Mouse (Mus musculus): Measurements from ENCODE around the gene Tas2r144. TPM values are rescaled to one million over a fixed set of nuclear protein-coding genes. Genes with fewer than 3 reads are reported as not detected.

Tas2r144 gene
- total RNA-seq (2021) = not detected

- intact Hi-C loops (cut with DNase I) = no loop called here
- no peak for DNase-seq
Measured at GRCm38 (mm10) chr6:42215028-42215427, at the start of gene Tas2r144. Tas2r144 (plus strand) TSS chr6:42215328.

GRCm38 (mm10) chr6:42182462-42182861, 32.7 kb upstream of the Tas2r144 start:
- DNase-seq = no peak
- intact Hi-C loops (cut with DNase I) = no loop called here

- intact Hi-C loops (cut with DNase I) = no loop called here
- no peak for DNase-seq
Measured at GRCm38 (mm10) chr6:42186230-42186629, 28.9 kb upstream of the Tas2r144 start.

DNA sequence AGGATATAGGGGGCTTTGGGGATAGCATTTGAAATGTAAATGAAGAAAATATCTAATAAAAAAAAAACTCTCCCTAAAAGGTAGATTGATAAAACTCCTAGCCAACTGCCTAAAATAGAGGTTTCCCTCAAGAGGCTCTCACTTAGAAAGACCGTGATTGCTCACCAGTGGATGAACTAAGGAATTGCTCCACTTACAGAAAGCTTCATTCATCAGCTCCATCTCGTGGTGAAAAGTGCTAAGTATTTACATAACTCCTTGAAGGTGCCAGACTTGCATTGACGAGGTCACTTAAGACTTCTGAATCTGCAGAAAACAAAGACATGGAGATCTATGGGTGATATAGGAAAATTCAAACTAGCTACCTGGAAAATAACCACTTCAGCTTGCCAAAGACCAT, 17.4 kb upstream of the Tas2r144 start:
- DNase-seq = no peak
- intact Hi-C loops (cut with DNase I) = no loop called here

- DNase-seq = no peak
- intact Hi-C loops (cut with DNase I) = no loop called here
Measured at GRCm38 (mm10) chr6:42199498-42199897, 15.6 kb upstream of the Tas2r144 start.

DNA sequence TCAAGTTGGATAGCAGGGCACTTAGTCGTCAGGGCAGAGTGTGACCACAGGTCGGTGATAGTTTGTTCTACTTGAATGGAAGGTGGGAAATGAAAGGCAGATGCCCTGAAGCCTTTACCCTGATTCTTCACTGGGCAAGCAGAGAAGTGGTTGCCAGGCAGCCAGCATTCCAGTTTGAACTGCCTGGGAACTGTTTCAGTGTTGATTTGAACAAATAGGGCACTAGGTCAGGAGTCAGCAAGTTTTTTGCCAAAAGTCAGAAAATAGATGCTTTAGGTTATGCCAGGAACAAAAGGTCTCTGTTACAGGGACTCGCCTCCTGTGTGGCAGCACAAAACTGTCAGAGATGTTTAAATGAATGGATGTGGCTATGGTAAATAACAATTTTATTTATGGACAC, 7.2 kb downstream of the Tas2r144 start:
- intact Hi-C loops (cut with DNase I) = no loop called here
- no peak for DNase-seq

- DNase-seq = no peak
- intact Hi-C loops (cut with DNase I) = loop anchor here (5.0 kb wide), 2 partner anchors 157 to 637 kb away; no protein-coding TSS in a partner anchor
Measured at GRCm38 (mm10) chr6:42225046-42225445, 9.9 kb downstream of the Tas2r144 start.

DNA sequence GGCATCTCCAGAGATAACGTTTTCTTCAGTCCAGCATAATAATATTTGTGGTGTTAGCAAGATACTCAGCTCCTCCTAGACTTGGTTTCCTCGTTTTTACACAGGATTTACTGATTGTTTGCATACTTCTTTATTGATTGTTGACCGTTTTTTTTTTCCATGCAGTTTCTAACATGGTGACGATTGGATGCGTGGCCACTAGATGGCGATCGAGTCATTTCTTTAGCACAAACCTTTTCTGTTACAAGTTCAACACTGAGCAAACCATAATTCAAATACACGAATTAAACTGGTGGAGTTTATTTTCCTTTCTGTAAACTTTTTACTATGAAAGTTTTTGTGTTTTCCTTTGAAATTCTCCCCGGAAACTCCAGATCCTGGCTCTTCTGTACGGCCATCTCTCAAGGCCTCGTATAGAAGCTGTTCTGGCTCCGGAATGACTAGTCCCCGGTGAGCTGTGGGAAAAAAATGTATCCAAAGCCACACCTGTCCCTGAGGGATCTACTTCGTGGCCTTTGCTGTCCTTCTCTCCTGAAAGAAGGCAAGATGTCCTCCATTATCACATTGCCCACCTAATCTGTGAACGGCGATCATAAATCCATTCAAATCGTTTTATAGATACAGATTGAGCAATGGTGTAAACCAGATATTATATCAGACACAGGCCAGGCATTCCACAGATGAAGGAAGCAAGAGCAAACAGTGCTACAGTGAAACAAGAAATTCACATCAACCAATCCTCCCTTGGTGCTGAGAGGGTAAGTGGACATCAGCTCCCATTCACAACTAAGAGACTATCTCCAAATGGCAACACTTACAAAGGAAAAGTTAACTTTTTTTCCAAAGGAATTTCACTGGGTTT, 12.3 kb downstream of the Tas2r144 start:
- DNase-seq = peak; percentile 69 to 79
- intact Hi-C loops (cut with DNase I) = loop anchor here (1.0 to 5.0 kb wide), 5 partner anchors 30 to 635 kb away; partner anchors contain the start of gene Casp2

DNA sequence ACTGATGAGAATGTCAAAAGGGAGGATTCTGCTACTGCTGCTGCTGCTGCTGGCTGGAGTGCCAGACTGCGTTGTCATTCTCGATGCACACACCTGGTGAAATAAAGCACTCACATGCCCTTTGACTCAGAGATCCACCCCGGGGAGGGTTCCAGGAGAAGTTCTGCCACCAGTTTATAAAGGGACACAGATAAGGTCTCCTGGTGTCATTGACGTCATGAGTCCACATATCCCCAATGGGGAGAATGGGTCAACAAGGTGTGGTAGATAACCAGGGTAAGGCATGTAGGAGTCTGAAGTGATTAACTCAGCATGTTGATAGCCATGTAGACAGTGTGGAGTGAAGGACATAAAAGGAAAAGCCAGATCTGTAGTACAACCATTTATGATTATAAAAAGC, 14.5 kb downstream of the Tas2r144 start:
- intact Hi-C loops (cut with DNase I) = loop anchor here (1.0 to 5.0 kb wide), 3 partner anchors 96 to 633 kb away; no protein-coding TSS in a partner anchor
- DNase-seq = no peak

GRCm38 (mm10) chr6:42231191-42231590, 16.1 kb downstream of the Tas2r144 start:
- DNase-seq = no peak
- intact Hi-C loops (cut with DNase I) = no loop called here

- intact Hi-C loops (cut with DNase I) = no loop called here
Measured at GRCm38 (mm10) chr6:42237276-42237805, 22.2 kb downstream of the Tas2r144 start.

DNA sequence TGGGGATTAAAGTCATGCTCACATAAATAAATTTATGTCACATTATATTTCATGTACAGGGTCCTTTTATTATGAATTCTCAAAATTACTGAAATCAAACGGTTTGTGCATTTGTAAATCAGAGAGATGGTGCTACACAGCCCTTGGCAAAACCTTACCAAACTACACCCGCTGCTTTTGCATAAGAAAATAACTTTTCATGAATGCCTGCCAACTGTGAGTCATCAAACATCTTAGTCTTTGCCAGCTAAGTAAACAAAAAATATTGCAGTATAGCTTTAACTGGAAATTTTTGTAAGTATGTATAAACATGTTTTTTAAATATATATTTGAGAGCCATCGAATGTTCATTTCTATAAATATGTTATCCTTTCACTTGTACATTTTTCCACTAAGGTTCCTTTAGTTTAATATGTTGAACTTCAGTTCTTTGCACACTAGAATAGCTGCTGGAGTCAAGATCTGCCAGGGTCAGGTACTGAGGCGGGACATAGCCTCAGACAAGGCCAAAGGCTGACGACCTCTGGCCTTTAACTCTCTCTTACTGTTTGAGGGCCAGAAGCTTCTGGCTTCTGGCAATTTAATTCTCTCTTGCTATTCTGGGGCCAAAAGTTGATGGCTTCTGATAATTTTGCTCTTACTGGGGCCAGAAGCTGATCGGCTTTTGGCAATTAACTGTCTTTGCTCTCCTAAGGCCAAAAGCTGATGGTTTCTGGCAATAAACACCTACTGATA, 26.4 kb downstream of the Tas2r144 start:
- intact Hi-C loops (cut with DNase I) = no loop called here
- no peak for DNase-seq

More at GRCm38 (mm10) chr6:42237276-42237805, 22.2 kb downstream of the Tas2r144 start:
- no peak for DNase-seq

DNA sequence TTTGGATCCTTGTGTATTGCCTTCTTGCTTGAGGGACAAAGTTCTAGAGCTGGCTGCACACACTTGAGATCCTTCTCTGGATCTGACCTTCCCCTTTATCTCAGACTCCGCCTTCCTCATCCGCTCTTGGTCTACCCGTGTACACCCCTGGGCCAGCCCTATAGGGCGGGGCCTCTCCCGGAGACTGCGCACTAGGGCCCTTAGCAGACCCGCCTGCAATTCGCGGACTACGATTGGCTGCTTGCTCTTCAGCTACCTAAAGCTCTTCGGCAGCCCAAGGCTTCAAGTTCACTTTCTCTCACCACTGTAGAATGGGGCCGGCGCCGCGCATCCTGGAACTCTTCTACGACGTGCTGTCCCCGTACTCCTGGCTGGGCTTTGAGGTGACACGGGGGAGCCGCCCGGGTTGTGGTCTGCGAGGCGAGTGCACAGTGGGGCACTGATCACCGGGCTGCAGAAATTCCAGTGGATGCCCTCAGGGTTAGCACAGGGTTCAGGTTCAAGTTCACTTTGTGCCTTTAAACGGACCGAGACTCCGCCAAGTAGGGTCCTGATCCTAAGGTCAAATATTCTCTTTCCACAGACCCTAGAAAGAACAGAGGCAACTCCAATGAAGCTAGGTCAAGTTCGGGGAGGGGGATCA, 30.7 kb downstream of the Tas2r144 start, which contains the start of gene Gstk1:
Gstk1 (plus strand) TSS at position 225 of the 643 bp plus-strand sequence.
- intact Hi-C loops (cut with DNase I) = loop anchor here (2.0 kb wide), 1 partner anchor 19 kb away; the partner anchor contains the start of gene Casp2
- peak; percentile 80 for DNase-seq

DNA sequence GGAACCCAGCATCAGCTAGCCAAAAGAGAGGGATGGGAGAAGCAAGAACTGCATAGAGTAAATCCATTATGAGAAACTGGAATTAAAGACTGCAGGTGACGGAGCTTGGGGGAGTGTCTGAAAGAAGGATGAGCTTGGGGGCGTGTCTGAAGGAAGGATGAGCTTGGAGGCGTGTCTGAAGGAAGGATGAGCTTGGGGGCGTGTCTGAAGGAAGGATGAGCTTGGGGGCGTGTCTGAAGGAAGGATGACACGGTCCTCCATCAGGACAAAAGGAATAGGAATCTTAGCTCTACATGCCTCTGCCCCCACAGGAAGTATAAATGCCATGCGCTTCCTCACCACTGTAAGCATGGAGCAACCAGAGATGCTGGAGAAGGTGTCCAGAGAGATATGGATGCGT, 32.0 kb downstream of the Tas2r144 start:
- intact Hi-C loops (cut with DNase I) = loop anchor here (2.0 kb wide), 1 partner anchor 18 kb away; the partner anchor contains the start of gene Casp2
- no peak for DNase-seq

DNA sequence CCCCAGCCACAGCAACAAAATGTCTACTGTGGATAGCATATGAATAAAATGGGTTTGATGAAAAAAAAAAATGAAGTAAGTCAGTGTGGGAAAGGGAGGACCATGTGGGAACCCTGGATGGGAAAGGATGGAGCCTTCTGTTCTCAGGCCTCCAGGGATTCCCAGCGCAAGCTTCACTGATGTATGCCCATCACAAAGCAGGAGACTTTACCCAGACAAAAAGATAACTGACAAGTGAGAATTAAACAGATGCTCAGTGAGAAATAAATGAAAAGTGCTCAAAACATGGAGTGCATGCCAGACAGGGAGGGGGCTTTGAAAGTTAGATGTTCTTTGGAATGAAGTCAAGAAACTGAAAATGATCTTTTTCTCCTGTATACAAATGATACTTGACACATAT, 32.9 kb downstream of the Tas2r144 start:
- DNase-seq = no peak
- intact Hi-C loops (cut with DNase I) = loop anchor here (2.0 kb wide), 1 partner anchor 17 kb away; the partner anchor contains the start of gene Casp2

GRCm38 (mm10) chr6:42251791-42252190, 36.7 kb downstream of the Tas2r144 start:
- DNase-seq = no peak
- intact Hi-C loops (cut with DNase I) = no loop called here

DNA sequence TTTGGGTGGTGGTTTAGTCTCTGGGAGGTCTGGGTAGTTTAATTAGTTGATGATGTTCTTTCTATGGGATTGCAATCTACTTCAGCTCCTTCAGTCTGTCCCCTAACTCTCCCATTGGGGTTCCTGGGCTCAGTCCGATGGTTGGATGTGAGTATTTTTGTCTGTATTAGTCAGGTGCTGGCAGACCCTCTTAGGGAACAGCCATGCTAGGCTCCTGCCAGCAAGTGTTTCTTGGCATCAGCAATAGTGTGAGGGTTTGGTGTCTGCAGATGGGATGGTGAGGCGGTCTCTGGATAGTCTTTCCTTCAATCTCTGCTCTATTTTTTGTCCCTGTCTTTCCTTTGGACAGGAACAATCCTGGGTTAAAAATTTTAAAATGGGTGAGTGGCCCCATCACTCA, 38.0 kb downstream of the Tas2r144 start:
- DNase-seq = no peak
- intact Hi-C loops (cut with DNase I) = no loop called here

DNA sequence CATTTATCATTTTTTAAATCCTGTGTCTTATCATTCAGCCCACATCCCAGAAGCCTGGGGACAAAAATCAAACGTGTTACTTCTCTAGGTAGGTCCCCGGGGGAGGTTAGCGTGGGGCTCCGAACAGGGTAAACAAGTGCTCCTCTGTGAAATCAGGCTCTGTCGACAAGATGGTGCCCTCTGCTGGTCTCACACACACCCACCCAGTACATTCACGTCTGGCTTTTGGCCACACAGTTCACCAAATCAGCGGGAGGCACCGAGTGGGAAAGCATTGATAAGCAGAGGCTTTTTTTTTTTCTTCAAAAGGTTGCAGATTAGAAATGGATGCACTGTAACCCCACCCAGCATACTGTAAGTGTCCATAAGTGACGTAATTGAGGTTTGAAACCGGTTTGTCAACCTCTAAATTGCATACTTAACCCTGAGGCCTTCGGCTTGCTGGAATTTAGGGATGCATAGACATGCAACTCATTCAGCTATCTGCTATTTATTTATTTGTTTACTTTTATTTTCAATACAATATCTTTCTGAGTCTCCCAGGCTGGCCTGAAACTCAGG, 42.3 kb downstream of the Tas2r144 start:
- peak; percentile 48 to 59 for DNase-seq
- intact Hi-C loops (cut with DNase I) = loop anchor here (1.0 kb wide), 1 partner anchor 30 kb away; no protein-coding TSS in a partner anchor

DNA sequence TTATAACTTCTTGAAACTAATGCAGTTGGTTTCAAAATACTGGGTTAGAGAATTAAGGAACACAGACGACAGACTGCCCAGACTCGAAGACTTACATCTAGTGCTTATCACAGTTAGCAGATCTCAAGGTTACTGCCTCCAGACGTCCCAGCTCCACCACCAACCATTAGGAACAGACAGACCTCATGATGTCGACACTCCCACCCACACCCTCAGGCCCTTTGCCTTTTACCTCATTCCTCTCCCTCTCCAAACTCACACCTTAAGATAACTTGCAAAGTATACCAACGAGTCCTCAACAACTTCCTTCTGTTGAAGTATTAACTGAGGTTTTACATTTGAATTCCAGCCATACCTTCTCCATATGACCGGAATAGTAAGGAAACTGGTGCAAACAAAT, 45.3 kb downstream of the Tas2r144 start:
- intact Hi-C loops (cut with DNase I) = no loop called here

More for the DNA sequence above, 45.3 kb downstream of the Tas2r144 start:
- DNase-seq = no peak

All from heart, postnatal 36 days (tissue).